Mouse (Mus musculus): ENCODE data around the gene Dgkh.
A peak's percentile ranks its signal among the peaks of the same experiment; 100 is the strongest.

GRCm38 (mm10) chr14:78731240-78731639 is 1.3 kb downstream of the Dgkh start:
- TF ChIP-seq CTCF (IDR thresholded peaks at IDR 0.05; ENCODE audit: low read depth) (0 out of 2 replicates have a peak, but pooled peaks have one; percentile 16), EP300 (IDR thresholded peaks at IDR 0.05; ENCODE audit: low read depth) (no peak)

Measured in heart, postnatal 0 days (tissue).